Mouse (Mus musculus) neutrophil, adult 83 days (primary cell): ENCODE data around the gene Asna1. TPM values are rescaled to one million over a fixed set of nuclear protein-coding genes. Genes with fewer than 3 reads are reported as not detected.

Source experiments
- total RNA-seq, 2 experiments: library from RNA; stranded (reverse); gene quantifications; one replicate each; pipeline ENCODE4 v1.2.4; 2023

Gene Asna1
- 10 to 100 TPM; 56.3 to 62.0 TPM for total RNA-seq

GRCm38 (mm10) chr8:85025098-85025932 lies at the start of gene Asna1:
Asna1 (minus strand) TSS chr8:85025281.

GRCm38 (mm10) chr8:85071514-85072281 lies 46.6 kb upstream of the Asna1 start, which contains the start of gene Dhps:
Dhps (plus strand) TSS chr8:85071757.

GRCm38 (mm10) chr8:85067982-85068381 lies 42.9 kb upstream of the Asna1 start, which contains the start of gene Gm5741:
Gm5741 (minus strand) TSS chr8:85067982.

DNA sequence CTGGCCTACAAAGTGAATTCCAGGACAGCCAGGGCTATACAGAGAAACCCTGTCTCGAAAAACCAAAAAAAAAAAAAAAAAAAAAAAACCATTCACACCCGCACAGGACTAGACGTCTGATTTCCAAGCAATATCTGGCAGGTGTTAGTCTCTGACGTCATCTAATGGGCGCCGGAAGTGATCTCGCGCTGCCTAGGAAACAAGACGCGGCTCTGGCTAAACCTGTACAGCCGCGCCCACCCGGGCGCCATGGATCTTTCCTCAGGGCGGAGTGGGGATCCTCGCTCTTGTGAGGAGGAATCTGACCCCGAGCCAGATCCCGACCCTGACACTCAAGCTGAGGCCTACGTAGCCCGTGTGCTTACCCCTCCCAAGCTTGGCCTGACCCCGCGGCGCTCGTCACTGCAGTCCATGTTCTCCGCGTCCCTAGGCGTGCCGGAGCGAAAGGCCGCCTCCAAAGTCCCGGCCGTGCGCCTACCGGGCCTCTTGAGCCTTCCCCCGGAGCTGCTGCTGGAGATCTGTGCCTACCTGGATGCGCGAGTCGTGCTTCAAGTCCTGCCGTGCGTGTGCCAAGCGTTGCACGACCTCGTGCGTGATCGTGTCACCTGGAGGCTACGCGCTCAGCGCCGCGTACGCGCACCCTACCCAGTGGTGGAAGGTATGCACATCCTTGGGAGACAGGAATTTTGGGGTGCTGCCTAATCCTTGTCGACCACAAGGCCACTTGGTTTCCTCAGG lies 35.0 kb upstream of the Asna1 start, which contains the start of gene Fbxw9:
TSS of gene Fbxw9 (plus strand) at position 177 of the 738 bp plus-strand sequence.

DNA sequence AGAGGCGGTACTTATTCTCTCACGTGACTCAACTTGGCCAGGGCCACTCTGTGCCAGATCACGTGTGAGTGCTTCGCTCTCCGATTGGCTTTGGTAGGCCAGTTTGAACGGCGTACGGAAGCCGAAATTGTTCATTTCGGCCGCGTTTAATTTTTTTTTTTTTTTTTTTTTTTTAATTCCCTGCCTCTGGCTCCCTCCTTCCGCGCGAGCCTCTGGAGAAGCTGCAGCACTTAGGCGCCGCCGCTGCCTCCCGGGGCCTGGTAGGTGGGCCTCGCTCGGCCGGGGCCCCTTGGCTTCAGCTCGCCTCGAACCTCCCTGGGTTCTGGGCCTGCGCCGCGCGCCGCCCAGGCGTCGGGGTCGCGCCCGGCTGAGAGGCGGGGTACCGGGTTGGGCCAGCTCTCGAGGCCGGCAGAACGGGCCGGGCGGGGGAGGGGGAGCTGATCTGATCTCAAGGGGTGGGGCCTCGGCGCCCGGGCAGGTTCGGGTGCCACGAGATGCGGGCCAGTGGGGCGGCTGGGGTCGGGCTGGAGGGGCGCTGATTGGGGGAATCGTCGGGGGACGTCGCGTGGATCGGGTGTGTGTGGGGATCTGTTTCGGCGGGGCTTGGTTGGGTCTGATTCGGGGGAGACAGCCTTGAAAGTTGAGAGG lies 11.8 kb upstream of the Asna1 start, which contains the start of gene Tnpo2:
TSS of gene Tnpo2 (plus strand) at position 198 of the 648 bp plus-strand sequence.

DNA sequence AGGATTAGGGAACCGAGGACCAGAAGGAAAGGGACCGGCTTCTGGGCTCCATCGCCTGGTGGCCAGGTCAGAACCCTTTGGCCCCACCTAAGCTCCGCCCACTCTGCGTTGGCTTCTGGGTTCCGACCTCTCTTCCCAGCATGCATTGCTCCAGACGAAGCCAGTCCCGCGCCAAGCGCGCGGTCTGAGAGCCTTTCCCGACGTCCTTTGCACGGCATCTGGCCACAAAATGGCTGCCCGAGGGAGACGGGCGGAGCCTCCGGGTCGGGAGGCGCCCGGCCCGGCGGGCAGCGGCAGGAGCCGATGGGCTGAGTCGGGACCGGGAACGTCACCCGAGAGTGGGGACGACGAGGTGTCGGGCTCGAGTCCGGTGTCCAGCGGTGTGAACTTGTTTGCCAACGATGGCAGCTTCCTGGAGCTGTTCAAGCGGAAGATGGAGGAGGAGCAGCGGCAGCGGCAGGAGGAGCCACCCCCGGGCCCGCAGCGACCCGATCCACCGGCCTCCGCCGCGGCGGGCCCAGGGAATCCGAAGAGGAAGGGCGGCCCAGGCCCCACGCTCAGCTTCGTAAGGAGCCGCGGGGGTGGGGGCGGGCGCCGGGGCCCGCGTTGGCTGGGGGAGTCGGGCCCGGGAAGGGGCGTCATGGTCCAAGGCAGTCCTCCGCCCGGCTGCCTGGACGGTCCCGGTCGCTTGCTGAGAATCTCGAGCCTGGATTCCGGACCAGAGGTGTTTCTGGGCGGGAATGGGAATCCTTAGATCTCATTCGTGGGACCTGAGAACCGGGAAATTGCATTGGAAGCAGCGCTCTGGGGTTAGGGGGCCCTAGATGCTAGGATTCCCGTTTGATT lies 1.8 kb upstream of the Asna1 start, which contains the start of gene Trir:
TSS of gene Trir (plus strand) at position 154 of the 846 bp plus-strand sequence.

GRCm38 (mm10) chr8:85014431-85014830 lies 10.7 kb downstream of the Asna1 start, which contains the start of gene Best2:
Best2 (minus strand) TSS chr8:85014531.

DNA sequence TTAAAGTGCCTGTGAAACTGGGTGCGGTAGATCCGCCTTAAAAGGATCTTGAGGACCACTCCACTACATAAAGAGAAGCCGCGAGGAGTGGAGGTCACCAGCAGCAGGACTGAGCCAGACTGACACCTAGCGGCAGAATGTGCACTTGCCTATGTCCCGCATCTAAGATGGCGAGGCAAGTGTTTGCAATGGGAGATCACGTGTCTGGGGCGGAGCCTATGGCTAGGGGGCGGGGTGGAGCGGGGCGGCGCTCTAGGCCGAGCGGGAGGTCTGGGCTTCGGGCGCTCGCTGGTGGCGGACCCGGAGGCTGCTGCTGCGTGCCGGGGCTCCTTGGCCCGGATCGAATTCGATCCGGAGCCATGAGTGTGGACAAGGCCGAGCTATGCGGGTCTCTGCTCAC lies 34.7 kb downstream of the Asna1 start, which contains the start of gene Hook2:
TSS of gene Hook2 (plus strand) at position 255 of the 400 bp plus-strand sequence.

DNA sequence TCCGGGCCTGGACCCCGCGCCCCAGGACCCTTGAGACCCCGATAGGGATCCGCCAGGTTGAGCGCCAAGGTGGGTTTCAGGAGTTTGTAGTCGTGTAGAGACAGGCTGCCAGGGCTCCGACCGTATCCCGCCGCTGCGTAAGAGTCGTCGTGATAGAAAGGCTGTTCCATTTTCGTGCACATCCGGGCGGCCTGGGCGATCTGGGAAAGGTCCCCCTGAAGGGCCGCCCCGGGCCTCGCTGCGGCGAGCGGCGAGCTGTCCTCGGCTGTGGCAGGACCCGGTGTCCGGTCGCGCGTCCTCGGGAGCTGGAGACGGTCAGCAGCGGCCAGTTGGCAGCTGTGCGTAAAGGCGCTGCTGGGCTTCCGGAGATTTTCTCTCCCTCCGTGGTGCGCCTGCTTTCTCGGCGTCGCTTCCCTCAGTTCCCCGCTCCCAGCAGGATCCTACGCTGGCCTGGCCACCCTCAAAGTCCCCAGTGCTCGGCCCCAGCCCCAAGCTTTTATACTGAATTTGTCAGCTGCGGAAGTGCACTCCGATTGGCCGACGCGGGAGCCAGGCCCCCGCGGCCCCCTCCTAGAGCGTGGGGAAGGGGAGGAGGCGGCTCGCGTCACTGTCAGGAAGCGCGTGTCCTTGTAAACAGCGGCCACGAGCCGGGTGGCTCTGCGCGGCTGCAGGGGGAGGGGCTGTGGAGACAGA lies 46.7 kb downstream of the Asna1 start, which contains the start of gene Junb:
TSS of gene Junb (minus strand) at position 471 of the 693 bp plus-strand sequence.

DNA sequence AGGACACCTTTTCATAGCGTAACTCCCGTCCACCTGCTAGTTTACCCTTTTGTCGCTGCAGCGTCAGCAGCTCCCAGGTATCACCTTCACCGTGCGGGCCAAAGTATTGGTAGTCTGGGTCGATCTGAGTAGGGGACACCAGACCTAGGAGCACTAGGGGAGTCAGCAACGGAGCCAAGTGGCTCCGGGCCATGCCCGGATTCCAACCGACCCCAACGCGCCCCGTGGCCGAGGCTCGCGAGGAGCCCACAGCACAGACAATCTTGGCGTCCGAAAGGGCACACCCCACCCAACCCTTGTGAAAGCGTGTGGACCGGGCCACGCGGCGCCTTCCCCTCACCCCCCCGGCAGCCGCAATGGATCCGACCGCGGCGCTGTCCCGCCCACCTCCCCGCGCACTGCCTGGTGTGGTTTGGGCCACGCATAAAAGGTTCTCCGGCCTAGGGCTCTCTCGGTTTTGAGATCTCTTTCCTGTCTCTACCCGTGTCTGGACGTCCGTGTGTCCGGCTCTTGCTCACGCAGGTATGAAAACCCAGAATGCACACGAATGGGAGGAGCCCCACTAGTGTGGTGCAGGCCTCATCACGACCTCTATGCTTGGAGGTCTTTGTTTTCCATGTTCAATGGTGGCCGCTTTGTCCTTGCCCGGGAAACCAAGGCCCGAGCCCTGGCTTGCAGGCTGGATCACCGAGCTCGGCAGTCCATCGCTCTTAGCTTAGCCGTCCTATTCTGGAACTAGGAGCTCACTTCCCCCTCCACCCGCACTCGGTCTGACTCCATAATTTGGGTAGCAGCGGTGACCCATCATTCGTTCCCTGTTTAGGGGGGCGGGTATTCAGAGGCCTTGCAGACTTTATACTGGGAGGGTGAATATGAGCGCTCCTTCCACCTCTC lies 55.6 kb downstream of the Asna1 start, which contains the start of the genes Gm49661, Prdx2 and Rnaseh2a:
TSS of gene Gm49661 (minus strand) at position 193 of the 894 bp plus-strand sequence.
TSS of gene Prdx2 (plus strand) at position 347 of the 894 bp plus-strand sequence.
TSS of gene Rnaseh2a (minus strand) at position 527 of the 894 bp plus-strand sequence.

Other genes with a start within 250 kb of the Asna1 start
- gene Nfix, start 224.9 kb downstream of the Asna1 start, total RNA-seq: 10 to 100 TPM; 22.4 to 35.3 TPM
- 1 to 10 TPM; 1.2 to 1.9 TPM for gene Dand5, start 202.5 kb downstream of the Asna1 start, total RNA-seq
- gene Gadd45gip1, start 193.8 kb downstream of the Asna1 start, total RNA-seq: 1 to 10 TPM; 6.7 to 9.4 TPM
- gene Rad23a, start 184.6 kb downstream of the Asna1 start, total RNA-seq: 10 to 100 TPM; 45.1 to 61.6 TPM
- 100 to 1,000 TPM; 331 to 384 TPM for gene Calr, start 178.3 kb downstream of the Asna1 start, total RNA-seq
- 10 to 100 TPM; 27.1 to 36.2 TPM for gene Farsa, start 168.3 kb downstream of the Asna1 start, total RNA-seq
- gene Syce2, start 153.2 kb downstream of the Asna1 start, total RNA-seq: 10 to 100 TPM; 14.8 to 20.6 TPM
- 10 to 100 TPM in 1 of 2 experiments, 1 to 10 TPM in 1; 9.6 to 11.3 TPM for gene Gcdh, start 131.4 kb downstream of the Asna1 start, total RNA-seq
- gene Klf1, start 123.4 kb downstream of the Asna1 start, total RNA-seq: 10 to 100 TPM; 21.1 to 28.8 TPM
- gene Dnase2a, start 116.7 kb downstream of the Asna1 start, total RNA-seq: 10 to 100 TPM; 20.0 to 24.8 TPM
- not detected for gene Mast1, start 87.9 kb downstream of the Asna1 start, total RNA-seq
- not detected for gene Rtbdn, start 78.3 kb downstream of the Asna1 start, total RNA-seq
- not detected for gene Gm49661, start 55.8 kb downstream of the Asna1 start, total RNA-seq
- 100 to 1,000 TPM; 117 to 203 TPM for gene Prdx2, start 55.7 kb downstream of the Asna1 start, total RNA-seq
- gene Rnaseh2a, start 55.5 kb downstream of the Asna1 start, total RNA-seq: 10 to 100 TPM; 35.2 to 37.9 TPM
- gene Junb, start 46.6 kb downstream of the Asna1 start, total RNA-seq: 1,000 to 10,000 TPM; 1,182 to 1,374 TPM
- 1 to 10 TPM in 1 of 2 experiments, under 1 TPM in 1; 0.83 to 1.1 TPM for gene Hook2, start 34.7 kb downstream of the Asna1 start, total RNA-seq
- gene Best2, start 10.8 kb downstream of the Asna1 start, total RNA-seq: not detected
- 100 to 1,000 TPM; 154 TPM for gene Trir, start 1.5 kb upstream of the Asna1 start, total RNA-seq
- 10 to 100 TPM; 34.3 to 53.0 TPM for gene Tnpo2, start 11.6 kb upstream of the Asna1 start, total RNA-seq
- 1 to 10 TPM; 4.8 to 6.4 TPM for gene Fbxw9, start 34.8 kb upstream of the Asna1 start, total RNA-seq
- not detected for gene Gm5741, start 42.7 kb upstream of the Asna1 start, total RNA-seq
- gene Dhps, start 46.5 kb upstream of the Asna1 start, total RNA-seq: 10 to 100 TPM; 35.8 to 38.4 TPM
- gene Wdr83os, start 55.5 kb upstream of the Asna1 start, total RNA-seq: 10 to 100 TPM; 36.7 TPM
- 10 to 100 TPM; 12.1 to 19.5 TPM for gene Wdr83, start 56.0 kb upstream of the Asna1 start, total RNA-seq
- 100 to 1,000 TPM; 291 to 306 TPM for gene Man2b1, start 58.0 kb upstream of the Asna1 start, total RNA-seq
- gene Zfp791, start 97.8 kb upstream of the Asna1 start, total RNA-seq: not detected
- gene Cks1brt, start 126.6 kb upstream of the Asna1 start, total RNA-seq: not detected
- gene Olfr371, start 200.7 kb upstream of the Asna1 start, total RNA-seq: not detected